7 mouse cellular contexts compared by ENCODE assay signal in the genomic region with DNA sequence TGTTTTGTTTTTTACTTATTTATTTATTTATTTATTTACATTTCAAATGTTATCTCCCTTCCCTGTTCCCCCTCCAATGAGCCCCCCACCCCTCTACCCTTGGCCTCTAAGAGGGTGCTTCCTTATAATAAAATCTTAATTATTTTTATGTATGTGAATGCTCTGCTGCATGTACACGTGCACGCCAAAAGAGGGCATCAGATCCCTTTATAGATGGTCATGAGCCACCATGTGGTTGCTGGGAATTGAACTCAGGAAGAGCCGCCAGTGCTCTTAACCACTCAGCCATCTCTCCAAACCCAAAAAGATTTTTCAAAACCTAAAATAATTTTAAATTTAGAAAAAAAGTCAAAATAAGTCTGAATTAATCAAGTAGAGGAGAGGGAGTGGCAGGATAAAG. TPM values are rescaled to one million over a fixed set of nuclear protein-coding genes. Genes with fewer than 3 reads are reported as not detected.
DNase-seq lines count a peak whose midpoint lies in the region.

No protein-coding gene starts in this region.

- peak; percentile 20 for DNase-seq in kidney, postnatal 10 days
- no peak for DNase-seq in kidney, adult 8-10 months
- DNase-seq in ES-CJ7 (ENCODE audit: low read depth, low spot score) = peak; percentile 30
- peak; percentile 14 for DNase-seq in embryo, embryonic 10 days (ENCODE audit: low spot score)
- peak; percentile 24 for DNase-seq in naive thymus-derived CD4-positive, alpha-beta T cell, adult 2 months (ENCODE audit: low read depth)
- DNase-seq in gastrocnemius, postnatal 10 days = no peak
- no peak for DNase-seq in frontal cortex, postnatal 14 days (ENCODE audit: low spot score in 2 of 2)

RNA-seq across cellular contexts. Expression of gene Acer3, which starts 31.4 kb away (rescaled TPM):
- total RNA-seq in gastrocnemius, postnatal 10 days (2021) = 1 to 10 TPM; 5.1 to 6.1 TPM

Comparison
In these comparisons a context has a peak if more than half of its experiments do, and no peak if none do; other contexts are left out.
1. DNase-seq: peak in kidney, postnatal 10 days (single experiment), ES-CJ7 (single experiment), embryo, embryonic 10 days (single experiment) and naive thymus-derived CD4-positive, alpha-beta T cell, adult 2 months (single experiment); none in kidney, adult 8-10 months (0 of 2), gastrocnemius, postnatal 10 days (single experiment) and frontal cortex, postnatal 14 days (0 of 2).